Mouse (Mus musculus): Measurements from ENCODE around the gene Pagr1b.

DNA sequence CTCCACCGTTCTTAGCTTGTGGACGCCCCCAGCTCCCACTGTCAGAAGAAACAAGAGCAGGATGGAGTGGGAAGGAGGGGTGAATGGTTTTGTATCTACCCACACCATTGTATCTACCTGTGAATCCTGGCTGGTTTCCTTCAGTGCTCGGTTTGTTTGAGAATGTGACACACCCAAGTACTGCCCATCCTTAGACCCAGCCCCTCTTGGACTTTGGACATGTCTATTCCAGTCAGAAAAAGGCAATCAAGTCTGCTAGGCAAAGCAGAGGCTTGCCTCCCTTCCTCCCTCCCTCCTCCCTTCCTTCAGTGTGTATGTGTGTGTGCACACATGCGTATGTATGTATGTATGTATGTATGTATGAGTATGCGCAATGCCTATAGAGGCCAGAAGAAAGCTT lies 12.7 kb downstream of the Pagr1b start:
- TF ChIP-seq GATA1 (IDR thresholded peaks at IDR 0.05; ENCODE audit: borderline replicate concordance, low read length), result no peak
- no peak for TF ChIP-seq FLI1 (IDR thresholded peaks at IDR 0.05; ENCODE audit: low read length)

All from megakaryocyte, embryonic 14.5 days (primary cell).